Mouse (Mus musculus) effector memory CD4-positive, alpha-beta T cell, adult 7 months (primary cell): ENCODE data around the gene Ccdc173. TPM values are rescaled to one million over a fixed set of nuclear protein-coding genes. Genes with fewer than 3 reads are reported as not detected.

Experiments used
- polyA plus RNA-seq: library from polyadenylated mRNA; unstranded; fragments of 100-300 nt; shearing (Covaris generic); gene quantifications from one replicate; pipeline ENCODE4 v1.2.1, GENCODE M21; 2017

The Ccdc173 gene
- polyA plus RNA-seq, result 0.50 TPM

GRCm38 (mm10) chr2:69789429-69790069 is at the start of gene Ccdc173, which contains the start of gene Phospho2:
Gene Ccdc173, minus strand, starts transcription at chr2:69789575.
Gene Phospho2, plus strand, starts transcription at chr2:69789623.

GRCm38 (mm10) chr2:69821711-69822110 is 32.3 kb upstream of the Ccdc173 start, which contains the start of gene Klhl23:
Gene Klhl23, plus strand, starts transcription at chr2:69821944.

GRCm38 (mm10) chr2:69722273-69722649 is 67.1 kb downstream of the Ccdc173 start, which contains the start of gene Ppig:
Gene Ppig, plus strand, starts transcription at chr2:69722545.

DNA sequence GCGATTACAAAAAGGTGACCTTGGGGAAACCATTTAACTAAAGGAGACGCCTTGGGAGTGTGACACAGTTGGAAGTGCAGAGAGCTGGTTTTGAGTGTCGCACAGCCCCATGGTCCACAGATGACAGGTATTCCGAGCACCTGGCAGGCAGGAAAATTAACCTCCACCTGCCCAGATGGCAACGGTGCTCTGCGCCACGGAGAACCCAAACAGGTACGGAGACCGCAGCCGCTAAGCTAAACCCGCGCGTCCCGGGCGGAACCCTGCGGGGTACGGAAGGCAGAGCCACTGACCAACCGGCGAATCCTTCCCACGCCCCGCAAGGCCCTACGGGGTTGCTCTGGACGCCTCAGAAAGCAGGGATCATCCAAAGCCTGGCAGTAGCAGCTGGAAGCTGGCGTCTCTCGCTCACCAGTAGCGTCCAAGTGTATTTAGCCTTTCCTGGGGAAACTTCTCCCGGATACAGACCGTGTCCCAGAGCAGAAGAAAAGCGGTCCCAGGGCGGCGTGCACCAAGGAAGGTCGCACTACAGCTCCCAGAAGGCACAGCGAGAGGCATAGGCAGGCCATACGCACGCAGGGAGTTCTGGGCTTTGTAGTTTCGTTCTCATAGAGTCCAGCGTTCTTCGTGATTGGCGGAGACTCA is 76.3 kb downstream of the Ccdc173 start, which contains the start of gene Fastkd1:
Gene Fastkd1 (minus strand): TSS at position 536 of the 645 bp plus-strand sequence.

Other genes starting within 250 kb of the Ccdc173 start
- 0.13 TPM for gene Lrp2, start 203.5 kb downstream of the Ccdc173 start, polyA plus RNA-seq
- gene Bbs5, start 142.4 kb downstream of the Ccdc173 start, polyA plus RNA-seq, result not detected
- not detected for gene Klhl41, start 119.5 kb downstream of the Ccdc173 start, polyA plus RNA-seq
- gene Fastkd1, start 76.1 kb downstream of the Ccdc173 start, polyA plus RNA-seq, result 9.3 TPM
- 223 TPM for gene Ppig, start 67.0 kb downstream of the Ccdc173 start, polyA plus RNA-seq
- 21.9 TPM for gene Phospho2, start within 50 bp of the Ccdc173 start, polyA plus RNA-seq
- not detected for gene Klhl23, start 32.4 kb upstream of the Ccdc173 start, polyA plus RNA-seq
- 330 TPM for gene Ssb, start 72.0 kb upstream of the Ccdc173 start, polyA plus RNA-seq
- gene Mettl5, start 96.0 kb upstream of the Ccdc173 start, polyA plus RNA-seq, result 18.4 TPM
- 28.1 TPM for gene Ubr3, start 107.7 kb upstream of the Ccdc173 start, polyA plus RNA-seq
- 8.1 TPM for gene Myo3b, start 249.6 kb upstream of the Ccdc173 start, polyA plus RNA-seq